Mouse (Mus musculus): ENCODE data around the gene Rnaseh2a. TPM values are rescaled to one million over a fixed set of nuclear protein-coding genes. Genes with fewer than 3 reads are reported as not detected.

The Rnaseh2a gene
- total and polyA plus RNA-seq, 3 experiments, result 105 to 109 TPM; not detected in 1

DNA sequence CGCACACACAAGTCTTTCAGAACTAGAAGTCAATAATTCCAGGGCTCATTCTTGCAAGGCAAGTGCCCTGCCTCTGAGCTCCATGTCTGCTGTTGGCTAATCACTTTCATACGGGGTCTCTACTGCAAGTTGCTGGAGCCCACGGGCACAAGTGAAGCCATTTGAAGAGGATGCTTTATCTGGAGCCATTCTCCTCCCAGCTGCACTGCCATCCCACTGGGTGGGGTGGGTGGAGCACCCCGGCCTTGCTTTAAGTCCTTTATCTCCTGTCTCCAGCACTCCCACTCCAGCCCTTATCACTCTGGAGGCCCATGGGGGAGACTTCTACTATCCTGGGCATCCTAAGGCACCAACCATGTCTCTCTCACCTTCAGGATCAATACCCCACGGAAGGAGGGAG, 1.3 kb upstream of the Rnaseh2a start (continued):
- TF ChIP-seq USF2 (IDR thresholded peaks at IDR 0.05; ENCODE audit: borderline replicate concordance in 1 of 2, insufficient read depth in 1 of 2, low read depth in 1 of 2, low read length in 2 of 2), result no peak
- no peak for TF ChIP-seq GABPA (IDR thresholded peaks at IDR 0.05; ENCODE audit: low read depth, low read length)
- TF ChIP-seq NRF1 (IDR thresholded peaks at IDR 0.05; ENCODE audit: insufficient read depth, low read depth, low read length, poor library complexity, severe bottlenecking), result no peak
- TF ChIP-seq CHD2 (IDR thresholded peaks at IDR 0.05; ENCODE audit: low read length), result no peak
- TF ChIP-seq ZC3H11A (IDR thresholded peaks at IDR 0.05; ENCODE audit: low read depth, low read length), result no peak
- no peak for TF ChIP-seq SMC3 (IDR thresholded peaks at IDR 0.05; ENCODE audit: low read depth, low read length)
- TF ChIP-seq RAD21 (IDR thresholded peaks at IDR 0.05; ENCODE audit: low read depth, low read length), result no peak
- TF ChIP-seq EP300 (IDR thresholded peaks at IDR 0.05; ENCODE audit: low read depth in 1 of 2, low read length in 2 of 2), result peak; percentile 91 to 95
- peak; percentile 93 for TF ChIP-seq TAL1 (IDR thresholded peaks at IDR 0.05; ENCODE audit: low read length)
- no peak for TF ChIP-seq USF1 (IDR thresholded peaks at IDR 0.05; ENCODE audit: low read depth, low read length)
- TF ChIP-seq GATA1 (IDR thresholded peaks at IDR 0.05; ENCODE audit: low read depth, low read length), result peak; percentile 97
- no peak for TF ChIP-seq ELF1 (IDR thresholded peaks at IDR 0.05; ENCODE audit: low read depth, low read length)
- no peak for TF ChIP-seq POLR2AphosphoS5 (IDR thresholded peaks at IDR 0.05; ENCODE audit: borderline replicate concordance, low read depth, low read length)
- peak; percentile 60; the same call in 1 of the 2 replicates for TF ChIP-seq MXI1 (IDR thresholded peaks at IDR 0.05; ENCODE audit: low read depth, low read length)
- TF ChIP-seq MAX (IDR thresholded peaks at IDR 0.05; ENCODE audit: low read length), result peak; percentile 67; the same call in 1 of the 2 replicates
- TF ChIP-seq TBP (IDR thresholded peaks at IDR 0.05; ENCODE audit: low read depth, low read length), result peak; percentile 79
- TF ChIP-seq BHLHE40 (IDR thresholded peaks at IDR 0.05; ENCODE audit: borderline replicate concordance, low read depth, low read length), result no peak
- peak; percentile 94 for TF ChIP-seq ETS1 (IDR thresholded peaks at IDR 0.05; ENCODE audit: low read depth, low read length)

DNA sequence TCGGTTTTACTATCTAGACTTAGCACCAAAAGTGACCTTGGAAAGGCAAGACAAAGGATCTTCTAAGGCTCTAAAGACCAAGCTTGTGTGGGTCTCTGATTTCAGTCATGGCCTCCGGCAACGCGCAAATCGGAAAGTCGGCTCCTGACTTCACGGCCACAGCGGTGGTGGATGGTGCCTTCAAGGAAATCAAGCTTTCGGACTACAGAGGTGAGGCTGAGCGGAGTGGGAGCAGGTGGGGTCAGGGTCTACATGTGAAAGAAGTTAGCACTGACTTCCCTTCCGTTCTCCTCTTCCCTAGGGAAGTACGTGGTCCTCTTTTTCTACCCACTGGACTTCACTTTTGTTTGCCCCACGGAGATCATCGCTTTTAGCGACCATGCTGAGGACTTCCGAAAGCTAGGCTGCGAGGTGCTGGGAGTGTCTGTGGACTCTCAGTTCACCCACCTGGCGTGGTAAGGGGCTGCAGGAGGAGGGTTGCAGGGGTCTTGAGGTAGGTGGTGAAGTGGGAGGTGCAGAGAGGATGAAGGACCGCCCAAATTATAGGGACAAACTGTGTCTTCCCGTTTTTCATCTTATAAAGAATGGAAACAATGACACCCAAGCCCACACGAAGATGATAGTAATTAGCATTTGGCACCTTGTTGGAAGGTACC, 696 bp upstream of the Rnaseh2a start:
- Histone ChIP-seq H3K36me3 (ENCODE audit: control insufficient read depth in 1 of 2, insufficient read depth in 2 of 2, low read length in 2 of 2) (peaks cover 4 to 35% of the 10 kb centered on the region in 2 experiments; a peak in 3 of 4 replicates), H3K9me3 (replicated peaks; ENCODE audit: insufficient read depth, low read length) (no peaks in the 10 kb centered on the region), H3K79me2 (ENCODE audit: control insufficient read depth, insufficient read depth, low read length, poor library complexity) (peaks cover 22% of the 10 kb centered on the region), H3K4me1 (ENCODE audit: control insufficient read depth in 1 of 2, insufficient read depth in 2 of 2, low read length in 2 of 2) (peaks cover 7 to 42% of the 10 kb centered on the region in 2 experiments), H3K4me3 (ENCODE audit: control insufficient read depth in 1 of 2, insufficient read depth in 1 of 2, low read depth in 2 of 2, low read length in 2 of 2) (peak overlapping the region; percentile 65 to 73), H3K9ac (ENCODE audit: control insufficient read depth, low read depth, low read length, poor library complexity, severe bottlenecking) (peak overlapping the region; percentile 91), H3K27ac (ENCODE audit: control insufficient read depth, low read depth, low read length) (peak overlapping the region; percentile 84), H3K27me3 (ENCODE audit: control insufficient read depth in 1 of 2, insufficient read depth in 2 of 2, low read length in 2 of 2) (no peaks in the 10 kb centered on the region)
- DNase-seq (ENCODE audit: low read depth, low spot score), result no peak
- TF ChIP-seq ELF1 (IDR thresholded peaks at IDR 0.05; ENCODE audit: low read depth, low read length) (no peak), CHD1 (IDR thresholded peaks at IDR 0.05; ENCODE audit: low read depth, low read length) (0 out of 2 replicates have a peak, but pooled peaks have one; percentile 13), SMC3 (IDR thresholded peaks at IDR 0.05; ENCODE audit: low read depth, low read length) (no peak), NRF1 (IDR thresholded peaks at IDR 0.05; ENCODE audit: insufficient read depth, low read depth, low read length, poor library complexity, severe bottlenecking) (no peak), MEF2A (IDR thresholded peaks at IDR 0.05; ENCODE audit: extremely low read depth, insufficient replicate concordance, low read depth, low read length, poor library complexity, severe bottlenecking) (no peak), ETS1 (IDR thresholded peaks at IDR 0.05; ENCODE audit: low read depth, low read length) (0 out of 2 replicates have a peak, but pooled peaks have one; percentile 3)

All from MEL (cell line).